Mouse (Mus musculus): ENCODE data around the gene Olfml2b. TPM values are rescaled to one million over a fixed set of nuclear protein-coding genes. Genes with fewer than 3 reads are reported as not detected.

The Olfml2b gene
- polyA plus RNA-seq, 1 experiment from 2014 or later, result 7.2 TPM

DNA sequence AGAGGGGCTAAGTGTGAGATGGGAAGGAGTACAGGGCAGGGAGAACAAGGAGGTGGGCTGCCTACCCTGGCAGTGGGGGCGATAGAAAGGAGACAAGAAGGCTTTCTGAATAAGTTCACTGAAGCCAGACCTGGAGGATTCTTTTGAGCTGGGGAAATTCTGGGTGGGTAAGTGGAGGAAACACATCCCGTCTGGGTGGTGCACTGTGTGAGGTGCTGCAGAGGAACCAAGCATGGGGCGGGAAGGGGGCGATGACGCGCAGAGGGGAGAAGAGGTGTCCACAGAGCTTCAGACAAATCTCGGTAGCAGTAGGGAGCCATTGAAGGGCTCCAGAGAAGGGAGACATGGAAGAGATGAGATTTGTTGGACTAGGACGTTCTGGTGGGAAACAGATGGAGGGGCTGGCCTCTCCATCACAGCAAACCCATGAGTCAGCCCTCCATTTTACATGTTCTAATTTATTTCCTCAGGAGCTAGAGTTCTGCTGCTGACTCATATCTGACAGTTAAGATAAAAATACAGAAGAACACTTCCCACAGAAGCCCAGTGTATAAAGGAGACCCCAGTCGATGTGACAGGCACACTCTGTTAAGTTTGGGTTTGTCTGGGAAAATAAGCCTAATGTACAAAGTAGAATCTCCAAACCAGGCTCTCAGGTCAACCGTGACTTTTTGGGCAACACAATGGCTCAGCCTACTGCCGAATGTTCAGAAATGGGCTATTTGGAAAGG, 87.7 kb downstream of the Olfml2b start:
- Histone ChIP-seq H3K9ac (replicated peaks; ENCODE audit: low read length) (no peak overlapping the region), H3K4me1 (ENCODE audit: control insufficient read depth, insufficient read depth, low read length) (no peaks in the 10 kb centered on the region), H3K4me2 (ENCODE audit: low read depth, low read length) (no peak overlapping the region), H3K27me3 (ENCODE audit: control insufficient read depth, insufficient read depth, low read length) (no peaks in the 10 kb centered on the region), H3K36me3 (replicated peaks; ENCODE audit: control insufficient read depth, insufficient read depth, low read depth, low read length) (no peaks in the 10 kb centered on the region), H3K4me3 (ENCODE audit: low read depth, low read length) (no peak overlapping the region), H3K27ac (replicated peaks; ENCODE audit: low read depth, low read length) (no peak overlapping the region), H3K9me3 (replicated peaks; ENCODE audit: control insufficient read depth, low read length) (no peaks in the 10 kb centered on the region)
- WGBS, result 80% methylated on average over 11 of the region's 11 CpGs
- no peak for ATAC-seq (replicated peaks; ENCODE audit: insufficient number of reproducible peaks, low FRiP score, low TSS enrichment, low read depth)
- no peak for DNase-seq (ENCODE audit: low spot score)

Other genes with a start within 250 kb of the Olfml2b start
- 5.1 and 5.5 TPM in 2 replicates for gene Nos1ap, start 54.7 kb upstream of the Olfml2b start, polyA plus RNA-seq (2014; fragmentation: Nextera tagmentation; extraction: Ambion mirVana)
- gene Atf6, start 223.2 kb downstream of the Olfml2b start, polyA plus RNA-seq (2014; fragmentation: Nextera tagmentation; extraction: Ambion mirVana), result 8.4 and 8.7 TPM in 2 replicates
- 0.33 TPM in 1 of 2 replicates, not detected in the other for gene Gm26620, start 240.5 kb downstream of the Olfml2b start, polyA plus RNA-seq (2014; fragmentation: Nextera tagmentation; extraction: Ambion mirVana)
- gene Dusp12, start 241.0 kb downstream of the Olfml2b start, polyA plus RNA-seq (2014; fragmentation: Nextera tagmentation; extraction: Ambion mirVana), result 45.7 and 46.6 TPM in 2 replicates